Mouse (Mus musculus): Measurements from ENCODE around the gene Atp5h.

GRCm38 (mm10) chr11:115400126-115400525 is 19.6 kb downstream of the Atp5h start:
- TF ChIP-seq POLR2A (IDR thresholded peaks at IDR 0.05; ENCODE audit: extremely low read depth, insufficient read depth, low read length), result no peak
- no peak for TF ChIP-seq CTCF (IDR thresholded peaks at IDR 0.05; ENCODE audit: extremely low read depth, insufficient read depth, low read length)
